Mouse (Mus musculus) heart, adult 8-10 months (tissue): ENCODE results near the gene Trim52. TPM values are rescaled to one million over a fixed set of nuclear protein-coding genes. Genes with fewer than 3 reads are reported as not detected.

Source experiments
- total RNA-seq, 4 experiments: library from RNA; stranded (reverse); gene quantifications; 2 replicates each; pipeline ENCODE4 v1.2.4; 2022

The Trim52 gene
- total RNA-seq, 4 experiments from 2014 or later, result not detected

Other genes with a start within 250 kb of the Trim52 start
- gene Spry2, start 209.4 kb upstream of the Trim52 start, total RNA-seq, result 10 to 100 TPM; 22.3 to 23.3 (median 22.4) TPM